Mouse (Mus musculus): ENCODE data around the gene Glycam1. TPM values are rescaled to one million over a fixed set of nuclear protein-coding genes. Genes with fewer than 3 reads are reported as not detected.
A peak's percentile ranks its signal among the peaks of the same experiment; 100 is the strongest.

Glycam1 gene
- total RNA-seq, 2 experiments from 2014 or later, result not detected

DNA sequence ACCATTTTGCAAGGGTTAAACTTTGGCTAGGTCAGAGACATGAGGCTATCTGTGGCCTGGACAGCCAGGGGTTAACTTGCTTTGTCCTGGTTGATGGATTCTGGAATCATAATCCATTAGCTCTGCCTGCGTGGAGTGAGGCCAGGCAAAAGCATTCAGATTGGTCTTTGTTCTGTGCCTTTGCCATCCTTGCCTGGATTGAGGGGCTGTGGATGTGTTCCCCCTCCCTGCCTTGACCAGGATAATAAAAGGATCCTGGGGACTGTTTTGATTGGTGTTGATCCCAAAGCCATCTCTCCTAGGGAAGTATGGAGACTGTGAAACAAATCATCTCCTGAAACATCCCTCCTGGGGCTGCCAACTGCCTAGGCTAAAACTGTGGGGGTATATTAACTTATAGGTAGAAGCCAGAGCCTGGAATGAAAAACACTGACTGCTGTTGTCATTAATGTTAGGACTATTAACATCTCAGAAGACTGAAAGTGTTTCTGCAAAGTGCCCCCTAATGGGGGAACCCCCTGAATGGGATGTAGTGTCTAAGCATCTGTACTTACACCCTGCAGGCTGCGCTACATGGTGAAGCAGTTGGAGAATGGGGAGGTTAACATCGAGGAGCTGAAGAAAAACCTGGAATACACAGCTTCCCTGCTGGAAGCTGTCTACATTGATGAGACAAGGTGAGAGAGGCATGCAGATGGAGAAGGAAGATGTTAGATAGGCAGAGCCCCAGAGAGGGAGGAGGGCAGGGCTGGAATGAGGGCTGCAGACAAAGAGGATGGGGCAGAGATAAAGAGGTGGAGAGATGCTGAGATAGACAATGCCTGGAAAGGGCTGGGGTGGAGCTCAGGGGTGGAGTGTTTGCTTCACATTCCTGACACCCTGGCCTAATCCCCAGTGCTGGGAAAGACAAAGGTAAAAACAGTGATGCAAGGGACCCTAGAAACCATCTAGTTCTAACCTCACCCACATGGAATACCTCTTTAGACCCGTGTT lies 45.2 kb downstream of the Glycam1 start:
- DNase-seq (ENCODE audit: low spot score in 2 of 2), result no peak
- intact Hi-C loops (cut with DNase I), result no loop called here

DNA sequence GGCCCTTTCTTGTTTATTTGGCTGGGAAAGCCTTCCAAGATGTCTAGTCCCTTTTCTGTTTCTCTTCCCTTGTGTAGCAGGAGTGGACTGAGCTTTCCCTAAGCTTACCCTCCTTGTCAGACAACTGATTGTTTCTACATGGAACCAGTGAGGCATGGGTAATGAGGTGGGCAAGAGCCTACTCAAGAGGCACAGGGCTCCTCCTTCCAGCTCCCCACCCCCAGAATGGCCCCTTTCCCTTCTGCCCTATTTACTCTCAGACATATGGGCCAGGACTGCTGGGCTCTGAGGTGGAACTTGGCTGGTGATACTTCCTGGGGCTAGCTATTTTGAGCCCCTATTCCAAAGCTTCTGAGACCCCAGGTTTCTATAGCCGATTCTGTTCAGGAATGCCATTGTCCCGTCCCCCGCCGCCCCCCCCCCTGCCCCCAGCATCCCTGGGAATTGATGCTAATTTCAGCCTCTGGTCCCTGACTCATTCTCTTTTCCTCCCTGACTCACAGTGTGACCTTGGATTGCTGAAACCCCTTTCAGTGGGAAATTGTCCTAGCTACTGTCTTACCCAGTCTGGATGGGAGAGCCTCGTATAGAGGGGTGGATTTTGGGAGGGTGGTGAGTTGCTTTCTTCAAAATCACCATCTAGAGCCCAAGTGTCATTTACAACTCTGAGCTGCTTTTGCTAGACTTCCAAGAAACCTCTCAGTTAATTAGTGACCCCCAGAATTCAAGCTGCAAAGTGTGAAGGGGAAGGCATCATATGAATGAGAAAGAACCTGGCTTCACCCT lies 46.1 kb downstream of the Glycam1 start:
- DNase-seq (ENCODE audit: low spot score in 2 of 2), result no peak
- intact Hi-C loops (cut with DNase I), result no loop called here

DNA sequence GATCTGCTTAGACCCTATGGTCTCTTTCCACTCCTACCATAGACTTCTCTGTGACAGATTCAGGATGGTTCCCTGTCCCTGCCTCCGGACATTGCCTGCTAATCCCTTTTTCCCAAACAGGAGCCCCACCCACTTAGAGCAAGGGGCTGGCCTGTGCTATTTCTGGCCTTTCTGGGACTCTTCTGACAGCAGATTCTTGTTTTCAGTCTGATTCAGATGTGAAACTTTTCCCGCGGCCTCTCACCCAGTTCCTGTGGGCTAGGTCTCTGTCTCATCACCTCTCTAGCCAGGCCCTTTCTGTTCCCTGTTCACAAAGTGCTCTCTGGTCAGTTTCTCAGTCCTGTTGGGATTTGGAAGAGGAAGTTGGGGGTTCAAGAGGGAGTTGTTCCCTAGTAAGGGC lies 50.0 kb downstream of the Glycam1 start:
- intact Hi-C loops (cut with DNase I), result no loop called here
- no peak for DNase-seq (ENCODE audit: low spot score in 2 of 2)

DNA sequence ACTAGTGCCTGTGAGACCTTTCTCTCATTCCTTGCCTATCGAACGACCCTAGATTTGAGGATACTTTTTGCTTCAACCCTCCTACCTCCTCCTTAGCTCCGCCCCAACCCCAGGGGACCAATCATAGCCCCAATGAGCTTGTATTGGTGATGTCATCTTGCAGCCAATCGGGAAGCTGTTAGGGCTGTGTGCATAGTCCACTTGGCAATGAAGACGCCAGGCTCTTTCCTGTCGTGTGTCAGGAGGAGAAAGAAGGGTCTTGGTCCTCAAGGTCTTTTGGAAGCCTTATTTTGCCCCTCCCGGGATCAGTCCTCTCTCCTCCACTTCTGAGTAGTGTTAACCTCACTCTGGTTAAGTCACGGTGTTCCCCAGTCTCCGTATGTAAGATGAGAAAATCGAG lies 50.8 kb downstream of the Glycam1 start:
- DNase-seq (ENCODE audit: low spot score in 2 of 2), result peak; percentile 68 to 84
- intact Hi-C loops (cut with DNase I), result no loop called here

DNA sequence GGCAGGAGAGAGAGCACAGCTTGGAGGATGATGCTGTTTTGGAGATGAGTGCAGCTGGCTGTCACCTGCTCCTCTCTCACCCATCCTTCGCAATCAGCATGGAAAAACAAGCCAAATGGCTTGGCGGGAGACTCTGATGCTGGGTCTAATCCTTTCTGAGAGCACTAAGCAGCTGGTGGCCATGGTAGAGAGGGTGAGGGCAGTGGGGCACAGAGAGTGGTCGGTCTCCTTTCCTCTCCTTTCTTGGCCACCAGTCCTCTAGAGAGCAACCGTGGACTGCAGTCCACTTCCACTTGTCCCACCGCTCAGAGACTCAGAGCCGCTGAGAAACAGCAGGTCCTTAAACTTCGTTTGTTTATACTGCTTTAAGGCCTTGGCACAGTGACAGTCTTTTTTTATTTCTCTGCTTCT lies 51.3 kb downstream of the Glycam1 start:
- peak in 1 of 2 experiments; percentile 48 for DNase-seq (ENCODE audit: low spot score in 2 of 2)
- intact Hi-C loops (cut with DNase I), result no loop called here

Other genes with a start within 250 kb of the Glycam1 start
- 10 to 100 TPM; 62.4 to 64.8 TPM for gene Zfp385a, start 225.0 kb downstream of the Glycam1 start, total RNA-seq (2021)
- 1 to 10 TPM; 2.3 to 5.4 TPM for gene Itga5, start 198.3 kb downstream of the Glycam1 start, total RNA-seq (2021)
- under 1 TPM in 1 of 2 experiments, not detected in 1; 0.73 TPM for gene Gtsf1, start 134.6 kb downstream of the Glycam1 start, total RNA-seq (2021)
- not detected for gene Gtsf2, start 116.6 kb downstream of the Glycam1 start, total RNA-seq (2021)
- gene Nckap1l, start 111.3 kb downstream of the Glycam1 start, total RNA-seq (2021), result 10 to 100 TPM; 10.6 to 11.5 TPM
- 100 to 1,000 TPM; 124 to 227 TPM for gene Pde1b, start 62.0 kb downstream of the Glycam1 start, total RNA-seq (2021)
- 100 to 1,000 TPM; 155 to 157 TPM for gene Ppp1r1a, start 27.1 kb downstream of the Glycam1 start, total RNA-seq (2021)
- gene Mucl1, start 190.4 kb upstream of the Glycam1 start, total RNA-seq (2021), result not detected